Mouse (Mus musculus): ENCODE measurements at regions not wholly inside any gene's neighbourhood (a gene's known extent, or its start where the extent isn't known, plus 50 kb on each side); places are given as distances from the start of the nearest gene placed in this dataset.

DNA sequence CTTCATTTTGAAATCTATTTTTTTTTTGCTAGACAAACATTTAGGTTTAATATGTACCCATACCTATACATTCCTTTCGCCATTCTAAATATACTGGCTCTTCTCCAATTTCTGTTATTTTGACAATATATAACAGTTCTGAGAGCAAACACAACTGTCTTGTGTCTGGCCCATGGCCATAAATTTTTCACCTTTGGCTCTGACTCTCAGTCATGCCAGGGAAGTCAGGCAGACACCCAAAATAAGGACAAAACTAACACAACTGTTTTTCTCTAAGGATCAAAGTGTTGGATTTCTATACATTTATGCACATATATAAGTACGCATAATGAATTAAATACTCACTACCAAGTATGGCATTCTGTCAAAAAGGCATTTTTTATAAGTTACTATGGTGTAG lies 331.3 kb downstream of the Gja1 start:
- ATAC-seq (ENCODE audit: low FRiP score): no peak
- Histone ChIP-seq H3K9ac (replicated peaks) (no peak overlapping the region), H3K4me3 (replicated peaks) (no peak overlapping the region), H3K27ac (replicated peaks) (no peak overlapping the region), H3K4me2 (no peak overlapping the region), H3K27me3 (replicated peaks) (no peaks in the 10 kb centered on the region), H3K36me3 (no peaks in the 10 kb centered on the region), H3K9me3 (replicated peaks) (no peaks in the 10 kb centered on the region), H3K4me1 (0 out of 2 replicates have a peak, but pooled peaks cover 5% of the 10 kb centered on the region)
- WGBS: 95% methylated on average over 2 of the region's 2 CpGs

DNA sequence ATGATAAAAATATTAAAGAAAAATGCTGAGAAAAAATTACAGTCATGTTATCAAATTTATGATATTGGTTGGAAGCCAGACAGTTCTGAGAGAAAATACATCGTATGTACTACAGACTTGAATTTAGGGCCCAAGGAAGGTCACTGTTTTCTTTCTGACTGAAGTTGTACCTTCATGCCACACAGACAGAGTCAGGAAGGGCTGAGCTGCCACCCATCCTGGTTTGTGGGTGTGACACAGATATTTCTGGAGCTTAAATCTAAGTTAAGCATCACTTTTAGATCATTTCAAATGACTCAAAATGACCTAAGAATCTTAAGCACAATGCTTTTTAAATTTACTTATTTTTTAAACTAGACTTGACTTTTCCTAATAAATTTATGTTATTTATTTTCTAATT lies 331.8 kb downstream of the Gja1 start:
- Histone ChIP-seq H3K27ac (replicated peaks) (no peak overlapping the region), H3K4me1 (0 out of 2 replicates have a peak, but pooled peaks cover 5% of the 10 kb centered on the region), H3K36me3 (no peaks in the 10 kb centered on the region), H3K9ac (replicated peaks) (no peak overlapping the region), H3K4me3 (replicated peaks) (no peak overlapping the region), H3K4me2 (no peak overlapping the region), H3K27me3 (replicated peaks) (no peaks in the 10 kb centered on the region), H3K9me3 (replicated peaks) (no peaks in the 10 kb centered on the region)
- no peak for ATAC-seq (ENCODE audit: low FRiP score)
- WGBS: 75% methylated on average over 1 of the region's 1 CpGs

GRCm38 (mm10) chr10:56712611-56713105 lies 335.5 kb downstream of the Gja1 start:
- Histone ChIP-seq H3K4me1 (0 out of 2 replicates have a peak, but pooled peaks cover 5% of the 10 kb centered on the region), H3K4me2 (no peak overlapping the region), H3K36me3 (no peaks in the 10 kb centered on the region), H3K9me3 (replicated peaks) (no peaks in the 10 kb centered on the region), H3K27ac (replicated peaks) (no peak overlapping the region), H3K9ac (replicated peaks) (no peak overlapping the region), H3K27me3 (replicated peaks) (no peaks in the 10 kb centered on the region), H3K4me3 (replicated peaks) (no peak overlapping the region)
- 38% methylated on average over 7 of the region's 7 CpGs for WGBS
- ATAC-seq (ENCODE audit: low FRiP score): no peak

DNA sequence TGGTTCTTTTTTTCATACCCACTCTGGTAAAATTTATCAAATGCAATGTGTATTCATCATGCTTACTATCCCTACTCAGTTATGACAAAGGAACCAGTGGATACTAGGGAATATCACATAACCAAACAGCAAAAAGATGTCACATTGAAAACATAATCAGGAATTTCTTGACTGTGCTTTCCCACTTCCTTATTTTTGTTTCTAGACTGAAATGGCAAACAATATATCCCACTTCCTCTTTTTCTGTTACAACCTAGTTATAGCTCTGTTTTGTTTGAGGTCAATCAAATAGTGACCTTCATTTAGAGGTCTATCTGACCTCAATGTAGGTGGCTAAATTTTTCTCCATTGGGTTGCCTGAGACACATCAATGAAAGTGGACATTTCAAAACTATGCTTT lies 359.9 kb downstream of the Gja1 start:
- H3K27me3 ChIP-seq (replicated peaks): no peaks in the 10 kb centered on the region
- H3K9ac ChIP-seq (replicated peaks): no peak overlapping the region
- H3K36me3 ChIP-seq: no peaks in the 10 kb centered on the region
- no peak for ATAC-seq (ENCODE audit: low FRiP score)
- H3K4me1 ChIP-seq: no peaks in the 10 kb centered on the region
- H3K4me3 ChIP-seq (replicated peaks): no peak overlapping the region
- H3K4me2 ChIP-seq: no peak overlapping the region
- no peak overlapping the region for H3K27ac ChIP-seq (replicated peaks)
- H3K9me3 ChIP-seq (replicated peaks): no peaks in the 10 kb centered on the region

GRCm38 (mm10) chr10:56739621-56740020 lies 362.5 kb downstream of the Gja1 start:
- Histone ChIP-seq H3K9ac (replicated peaks) (no peak overlapping the region), H3K9me3 (replicated peaks) (no peaks in the 10 kb centered on the region), H3K4me2 (no peak overlapping the region), H3K27ac (replicated peaks) (no peak overlapping the region), H3K27me3 (replicated peaks) (no peaks in the 10 kb centered on the region), H3K4me1 (no peaks in the 10 kb centered on the region), H3K36me3 (no peaks in the 10 kb centered on the region), H3K4me3 (replicated peaks) (no peak overlapping the region)
- no peak for ATAC-seq (ENCODE audit: low FRiP score)
- 93% methylated on average over 3 of the region's 3 CpGs for WGBS

- 8% methylated on average over 1 of the region's 2 CpGs for WGBS
- Histone ChIP-seq H3K27me3 (replicated peaks) (no peaks in the 10 kb centered on the region), H3K4me3 (replicated peaks) (no peak overlapping the region), H3K9me3 (replicated peaks) (no peaks in the 10 kb centered on the region), H3K9ac (replicated peaks) (no peak overlapping the region), H3K4me1 (0 out of 2 replicates have a peak, but pooled peaks cover 6% of the 10 kb centered on the region), H3K27ac (replicated peaks) (no peak overlapping the region), H3K4me2 (no peak overlapping the region), H3K36me3 (no peaks in the 10 kb centered on the region)
- no peak for ATAC-seq (ENCODE audit: low FRiP score)
Measured at GRCm38 (mm10) chr10:56752134-56752533, 375.0 kb downstream of the Gja1 start.

DNA sequence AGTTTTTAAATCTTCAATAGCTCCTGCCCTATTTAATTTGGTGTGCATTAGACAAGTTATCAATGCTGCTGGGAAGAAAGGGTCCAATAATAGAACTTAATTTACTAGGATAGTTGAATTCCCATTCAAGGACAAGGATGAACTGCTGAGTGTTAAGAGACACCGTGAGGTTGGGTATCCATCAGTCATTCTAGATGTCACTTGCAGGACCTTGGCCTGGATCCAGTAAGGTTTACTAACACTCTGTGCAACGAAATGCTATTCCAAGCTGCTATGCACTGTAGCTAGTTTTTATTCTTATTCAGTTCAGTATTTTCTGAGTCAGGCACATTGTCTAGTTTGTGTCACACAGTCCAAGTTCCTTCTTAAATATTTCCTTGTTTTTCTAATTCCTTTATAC lies 376.4 kb downstream of the Gja1 start:
- Histone ChIP-seq H3K27me3 (replicated peaks) (no peaks in the 10 kb centered on the region), H3K4me2 (no peak overlapping the region), H3K4me3 (replicated peaks) (no peak overlapping the region), H3K36me3 (no peaks in the 10 kb centered on the region), H3K4me1 (0 out of 2 replicates have a peak, but pooled peaks cover 6% of the 10 kb centered on the region), H3K27ac (replicated peaks) (no peak overlapping the region), H3K9ac (replicated peaks) (no peak overlapping the region), H3K9me3 (replicated peaks) (no peaks in the 10 kb centered on the region)
- no peak for ATAC-seq (ENCODE audit: low FRiP score)
- WGBS: 28% methylated on average over 2 of the region's 2 CpGs

DNA sequence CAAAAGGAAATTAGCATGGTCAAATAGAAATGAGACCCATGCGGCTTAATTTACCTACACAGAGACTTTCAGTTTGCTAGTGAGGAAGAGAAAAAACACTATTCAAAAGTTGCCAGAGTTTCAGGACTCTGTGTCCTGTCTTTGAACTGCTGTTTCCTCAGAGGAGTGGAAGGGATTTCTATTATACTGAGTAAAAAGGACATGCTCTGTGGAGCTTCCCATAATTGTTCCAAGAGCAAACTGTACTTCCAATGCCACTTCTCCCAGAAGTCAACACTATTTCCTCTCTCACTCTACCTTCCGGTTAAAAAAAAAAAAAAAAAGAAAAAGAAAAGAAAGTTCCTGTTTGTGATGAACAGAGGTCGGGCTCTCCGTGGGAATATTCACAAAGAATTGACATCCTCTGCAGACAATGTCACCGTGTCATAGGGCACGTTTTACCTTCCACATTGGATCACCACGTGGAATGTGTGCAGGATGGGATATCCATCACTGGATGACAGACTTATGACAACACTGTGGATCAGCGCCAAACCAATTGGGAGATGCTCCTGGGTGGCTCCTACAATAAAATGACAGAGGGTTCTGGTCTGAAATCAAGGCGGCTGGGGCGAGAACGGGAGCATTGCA lies 377.5 kb downstream of the Gja1 start:
- H3K9me3 ChIP-seq (replicated peaks): no peaks in the 10 kb centered on the region
- 0 out of 2 replicates have a peak, but pooled peaks cover 6% of the 10 kb centered on the region for H3K4me1 ChIP-seq
- ATAC-seq (ENCODE audit: low FRiP score): no peak
- no peaks in the 10 kb centered on the region for H3K27me3 ChIP-seq (replicated peaks)
- no peak overlapping the region for H3K27ac ChIP-seq (replicated peaks)
- no peak overlapping the region for H3K4me3 ChIP-seq (replicated peaks)
- WGBS: 71% methylated on average over 11 of the region's 11 CpGs
- no peak overlapping the region for H3K4me2 ChIP-seq
- no peaks in the 10 kb centered on the region for H3K36me3 ChIP-seq
- no peak overlapping the region for H3K9ac ChIP-seq (replicated peaks)

DNA sequence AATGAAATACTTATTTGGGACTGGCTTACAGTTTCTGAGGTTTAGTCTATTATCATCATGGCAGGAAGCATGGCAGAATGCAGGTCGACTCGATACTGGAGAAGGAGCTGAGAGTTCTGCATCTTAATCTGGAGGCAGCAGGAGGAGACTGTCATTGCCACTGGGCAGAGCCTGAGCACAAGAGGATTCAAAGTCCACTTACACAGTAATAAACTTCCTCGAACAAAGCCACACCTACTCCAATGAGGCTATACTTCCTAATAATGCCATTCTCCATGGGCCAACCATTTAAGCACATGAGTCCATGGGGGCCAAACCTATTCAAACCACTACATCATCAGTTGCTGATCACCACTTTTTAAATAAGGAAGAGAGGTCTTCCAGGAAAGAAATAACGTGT lies 393.5 kb downstream of the Gja1 start:
- H3K9ac ChIP-seq (replicated peaks): no peak overlapping the region
- no peak overlapping the region for H3K4me3 ChIP-seq (replicated peaks)
- 78% methylated on average over 4 of the region's 4 CpGs for WGBS
- no peak for ATAC-seq (ENCODE audit: low FRiP score)
- no peaks in the 10 kb centered on the region for H3K27me3 ChIP-seq (replicated peaks)
- H3K27ac ChIP-seq (replicated peaks): no peak overlapping the region
- no peaks in the 10 kb centered on the region for H3K4me1 ChIP-seq
- no peaks in the 10 kb centered on the region for H3K36me3 ChIP-seq
- H3K4me2 ChIP-seq: no peak overlapping the region
- H3K9me3 ChIP-seq (replicated peaks): no peaks in the 10 kb centered on the region

GRCm38 (mm10) chr10:56782265-56782664 lies 405.1 kb downstream of the Gja1 start:
- ATAC-seq (ENCODE audit: low FRiP score): no peak
- 85% methylated on average over 2 of the region's 2 CpGs for WGBS

DNA sequence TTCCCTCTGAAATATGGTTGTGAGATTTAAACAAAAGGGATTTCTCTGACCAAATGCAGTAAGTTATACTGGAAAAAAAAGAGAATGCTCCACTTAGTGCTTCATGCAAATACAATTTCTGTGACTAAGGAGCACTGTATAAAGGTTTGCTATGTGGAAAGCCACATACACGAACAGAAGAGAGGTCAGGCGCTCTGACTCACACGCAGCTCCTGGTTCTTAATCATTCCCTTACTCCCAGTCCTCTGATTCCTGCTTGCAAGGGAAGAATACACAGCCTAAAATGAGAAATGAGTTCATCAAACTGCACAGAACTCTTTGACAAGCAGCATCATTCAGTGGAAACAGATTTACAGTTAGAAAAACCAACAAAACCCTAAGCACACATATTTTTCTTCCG lies 406.8 kb downstream of the Gja1 start:
- H3K4me3 ChIP-seq (replicated peaks): no peak overlapping the region
- H3K27me3 ChIP-seq (replicated peaks): no peaks in the 10 kb centered on the region
- ATAC-seq (ENCODE audit: low FRiP score): no peak
- H3K36me3 ChIP-seq: no peaks in the 10 kb centered on the region
- H3K9me3 ChIP-seq (replicated peaks): no peaks in the 10 kb centered on the region
- H3K4me2 ChIP-seq: no peak overlapping the region
- H3K27ac ChIP-seq (replicated peaks): no peak overlapping the region
- WGBS: 80% methylated on average over 4 of the region's 4 CpGs
- H3K9ac ChIP-seq (replicated peaks): no peak overlapping the region
- no peaks in the 10 kb centered on the region for H3K4me1 ChIP-seq

More at GRCm38 (mm10) chr10:56782265-56782664, 405.1 kb downstream of the Gja1 start:
- Histone ChIP-seq H3K27ac (replicated peaks) (no peak overlapping the region), H3K36me3 (no peaks in the 10 kb centered on the region), H3K4me1 (no peaks in the 10 kb centered on the region), H3K9ac (replicated peaks) (no peak overlapping the region), H3K4me2 (no peak overlapping the region), H3K9me3 (replicated peaks) (no peaks in the 10 kb centered on the region), H3K4me3 (replicated peaks) (no peak overlapping the region), H3K27me3 (replicated peaks) (no peaks in the 10 kb centered on the region)

- whole genome bisulfite sequencing: 57% methylated on average over 4 of the region's 4 CpGs
- Histone ChIP-seq H3K27me3 (replicated peaks) (no peaks in the 10 kb centered on the region), H3K4me3 (replicated peaks) (no peak overlapping the region), H3K9me3 (replicated peaks) (no peaks in the 10 kb centered on the region), H3K9ac (replicated peaks) (no peak overlapping the region), H3K36me3 (no peaks in the 10 kb centered on the region), H3K4me2 (no peak overlapping the region), H3K4me1 (no peaks in the 10 kb centered on the region), H3K27ac (replicated peaks) (no peak overlapping the region)
- no peak for ATAC-seq (ENCODE audit: low FRiP score)
Measured at GRCm38 (mm10) chr10:56788081-56788480, 411.0 kb downstream of the Gja1 start.

Measured in neural tube, embryonic 15.5 days (tissue).